Mouse (Mus musculus) kidney, postnatal 25 days (tissue): ENCODE data around the gene Cpsf7.

Source experiments
- DNase-seq, 2 experiments: peaks; one replicate each; pipeline ENCODE4 v3.0.0; 2021; ENCODE audit warnings: mixed read lengths in 2 of 2

Gene Cpsf7

DNA sequence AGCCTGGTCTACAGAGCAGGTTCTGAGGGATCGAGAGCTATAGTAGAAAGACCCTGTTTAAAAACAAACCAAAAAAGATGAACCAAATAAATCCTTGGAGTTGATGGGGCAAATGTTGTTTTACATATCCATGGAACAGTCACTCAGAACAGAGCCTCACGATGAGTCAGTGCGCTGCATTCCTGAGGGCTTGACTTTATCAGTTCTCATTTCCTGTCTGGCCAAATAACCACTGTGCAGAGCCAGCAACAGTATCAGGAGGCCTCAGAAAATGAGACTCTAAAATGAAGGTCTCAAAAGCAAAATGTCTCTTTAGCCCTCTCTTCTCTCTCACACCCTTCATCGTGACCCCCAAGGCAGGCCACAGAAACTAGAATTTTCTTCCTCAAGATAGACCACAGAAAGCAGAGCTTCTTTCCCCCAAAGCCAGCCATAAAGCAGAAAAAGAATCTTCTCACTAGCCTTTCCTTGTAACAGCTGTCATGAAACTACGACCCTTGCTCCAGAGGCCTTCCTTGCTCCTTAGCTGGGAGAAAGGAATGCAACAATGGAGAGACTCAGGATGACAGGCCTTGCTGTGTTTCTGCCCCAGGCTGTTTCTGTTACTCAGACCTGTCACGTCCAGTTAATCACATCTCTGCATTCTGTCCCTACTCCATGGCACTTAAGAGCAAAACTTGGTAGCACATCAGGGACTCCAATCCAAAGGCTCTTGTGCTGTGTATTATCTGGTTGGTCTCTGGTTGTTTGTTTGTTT is 36.7 kb downstream of the Cpsf7 start:
- peak in 1 of 2 experiments; percentile 15 for DNase-seq

- DNase-seq, result no peak
These were observed 37.3 kb downstream of the Cpsf7 start for GRCm38 (mm10) chr19:10562351-10562750.

- DNase-seq, result no peak
These were observed 39.2 kb downstream of the Cpsf7 start for GRCm38 (mm10) chr19:10564278-10564677.

GRCm38 (mm10) chr19:10565217-10565616 is 40.2 kb downstream of the Cpsf7 start:
- DNase-seq, result no peak

- no peak for DNase-seq
These were observed 44.6 kb downstream of the Cpsf7 start for GRCm38 (mm10) chr19:10569627-10570026.

DNA sequence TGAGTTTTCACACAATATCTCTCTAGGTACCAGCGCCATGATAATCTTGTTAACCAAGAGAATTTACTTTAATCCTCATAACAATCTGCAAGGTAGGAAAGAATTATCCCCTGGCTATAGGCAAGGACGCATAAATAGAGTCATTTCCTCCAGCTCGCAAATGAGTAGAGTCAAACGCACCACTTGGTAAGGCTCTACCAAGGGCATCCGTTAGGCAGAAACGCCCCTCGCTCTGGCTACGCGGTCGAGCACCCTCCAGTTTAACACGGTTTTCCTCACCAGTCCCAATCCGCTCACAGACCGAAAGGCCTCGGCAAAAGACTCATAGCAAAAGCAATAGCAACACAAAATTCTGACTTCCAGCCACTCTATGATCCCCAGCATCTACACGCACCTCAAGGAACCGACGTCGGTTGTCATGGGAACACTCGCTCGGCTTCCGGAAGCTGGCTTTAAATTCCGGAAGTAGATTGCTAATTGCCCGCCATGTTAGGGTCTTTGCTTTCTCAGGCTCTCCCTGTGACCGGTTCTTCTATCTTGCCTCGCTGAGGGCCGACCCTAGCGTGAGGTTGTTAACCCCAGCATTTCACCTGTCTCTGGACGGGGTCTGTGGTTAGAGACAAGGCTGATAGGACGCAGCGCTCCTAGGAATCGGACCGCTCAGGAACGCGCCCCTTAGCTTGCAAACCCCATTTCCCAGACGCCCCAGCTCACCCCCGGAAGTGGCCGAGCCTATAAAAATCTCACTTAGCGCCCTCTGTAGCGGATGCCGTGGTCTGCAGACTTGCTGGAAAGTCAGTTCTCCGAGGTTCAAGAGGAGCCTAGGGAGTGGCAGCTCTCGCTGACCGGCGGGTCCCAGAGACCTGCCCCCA is 51.9 kb downstream of the Cpsf7 start, which contains the start of the genes Cyb561a3 and Tmem138:
TSS of gene Cyb561a3 (plus strand) at position 483 of the 872 bp plus-strand sequence.
TSS of gene Tmem138 (minus strand) at position 673 of the 872 bp plus-strand sequence.
- DNase-seq, result peak; percentile 93 to 95

GRCm38 (mm10) chr19:10580102-10580501 is 55.0 kb downstream of the Cpsf7 start:
- no peak for DNase-seq

GRCm38 (mm10) chr19:10580761-10581160 is 55.7 kb downstream of the Cpsf7 start:
- no peak for DNase-seq

DNA sequence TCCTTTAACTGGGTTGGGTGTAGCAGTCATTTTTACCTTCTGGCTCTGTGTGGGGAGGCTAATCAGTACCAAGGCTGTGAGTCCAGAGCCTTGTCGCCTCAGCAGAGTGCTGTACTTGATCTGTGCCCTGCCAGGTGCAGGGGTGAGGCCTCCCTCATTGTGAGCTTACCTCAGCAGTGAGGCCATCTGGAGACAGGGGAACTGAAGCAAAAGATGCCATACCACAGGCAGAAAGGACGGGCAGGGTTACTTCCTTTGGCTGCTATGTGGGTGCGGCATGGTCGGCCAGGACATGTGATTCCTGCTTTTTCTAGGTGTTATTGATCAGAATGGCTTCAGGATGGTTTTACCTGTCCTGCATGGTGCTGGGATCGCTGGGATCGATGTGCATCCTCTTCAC is 56.9 kb downstream of the Cpsf7 start:
- DNase-seq, result no peak

GRCm38 (mm10) chr19:10583550-10584146 is 58.6 kb downstream of the Cpsf7 start:
- no peak for DNase-seq

DNA sequence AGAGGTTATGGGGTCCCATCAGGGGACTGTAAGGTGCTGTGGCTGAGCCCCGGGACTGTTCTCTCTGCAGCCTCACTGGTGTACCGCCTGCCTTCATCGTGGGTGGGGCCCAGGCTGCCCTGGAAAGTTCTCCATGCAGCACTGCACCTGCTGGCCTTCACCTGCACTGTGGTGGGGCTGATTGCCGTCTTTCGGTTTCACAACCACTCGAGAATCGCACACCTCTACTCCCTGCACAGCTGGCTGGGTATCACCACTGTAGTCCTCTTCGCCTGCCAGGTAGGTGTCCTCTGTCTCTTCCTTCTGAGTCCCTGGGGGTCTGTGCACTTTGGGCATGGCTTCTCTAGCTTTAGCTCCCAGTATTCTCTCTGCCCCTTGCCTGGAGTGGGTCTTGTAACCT is 60.0 kb downstream of the Cpsf7 start:
- DNase-seq, result peak in 1 of 2 experiments; percentile 39

DNA sequence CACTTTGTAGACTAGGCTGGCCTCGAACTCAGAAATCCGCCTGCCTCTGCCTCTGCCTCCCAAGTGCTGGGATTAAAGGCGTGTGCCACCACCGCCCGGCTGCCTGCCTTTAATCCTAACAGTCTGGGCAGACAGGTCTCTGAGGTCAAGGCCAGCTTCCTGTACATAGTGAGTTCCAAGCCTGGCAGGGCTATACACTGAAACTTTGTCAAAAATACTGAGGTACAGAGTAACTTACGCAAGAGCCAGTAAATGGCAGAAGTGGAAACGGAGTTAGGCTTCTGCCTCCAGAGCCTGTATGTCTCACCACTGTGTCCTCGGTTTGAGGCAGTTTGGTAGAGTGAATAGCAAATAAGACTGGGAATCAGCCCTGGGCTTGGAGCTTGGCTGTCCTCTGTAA is 62.2 kb downstream of the Cpsf7 start:
- DNase-seq, result no peak

- DNase-seq, result no peak
These were observed 64.2 kb downstream of the Cpsf7 start for GRCm38 (mm10) chr19:10589127-10589857.

DNA sequence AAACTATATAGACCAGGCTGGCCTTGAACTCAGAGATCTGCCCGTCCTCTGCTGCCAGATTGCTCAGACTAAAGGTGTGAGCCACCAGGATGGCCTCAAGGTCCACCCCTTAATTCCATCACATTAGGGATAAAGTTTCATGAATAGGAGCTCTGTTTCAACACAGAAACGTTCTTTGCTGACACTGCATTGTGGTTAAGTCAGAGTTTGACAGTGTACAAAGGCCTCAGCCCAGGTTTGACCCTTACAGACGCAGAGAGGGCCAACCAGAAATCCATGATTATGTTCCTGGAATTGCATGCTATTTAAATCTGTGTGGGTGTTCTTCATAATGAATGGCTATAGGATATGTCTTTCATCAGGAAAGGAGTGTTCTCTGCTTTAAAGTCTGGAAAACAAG is 65.2 kb downstream of the Cpsf7 start:
- DNase-seq, result no peak

DNA sequence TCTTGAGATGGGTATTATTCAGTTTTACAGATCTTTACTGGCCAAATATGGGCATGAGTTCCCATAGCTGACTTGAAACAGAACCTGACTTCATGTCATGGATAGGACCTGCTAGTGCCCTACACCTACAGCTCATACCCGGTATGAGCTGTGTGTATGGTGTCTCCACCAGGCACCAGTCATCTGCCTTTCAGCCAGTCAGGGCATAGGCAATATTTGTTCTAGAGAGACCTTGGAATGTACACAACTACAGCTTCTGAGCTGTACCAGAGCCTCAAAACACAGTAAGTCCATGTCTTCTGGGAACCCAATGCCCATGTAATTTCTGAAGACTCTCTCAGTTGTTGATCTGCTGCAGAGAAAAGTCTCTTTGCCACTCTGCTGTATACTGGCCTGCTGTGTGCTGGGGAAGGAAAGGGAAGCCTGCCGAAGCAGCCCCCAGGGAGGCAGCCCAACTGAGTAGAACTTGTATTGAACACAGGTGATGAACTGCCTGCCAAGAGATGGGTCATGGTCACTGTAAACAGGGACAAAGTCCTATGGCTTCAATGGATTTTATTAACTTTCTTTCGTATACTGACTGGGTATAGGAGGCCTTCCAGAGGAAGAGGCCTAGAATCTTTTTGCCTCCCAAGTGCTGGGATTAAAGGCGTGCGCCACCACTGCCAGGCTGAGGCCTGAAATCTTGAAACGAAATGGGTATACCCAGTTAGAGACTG is 66.8 kb downstream of the Cpsf7 start:
- DNase-seq, result no peak
